Mouse (Mus musculus): ENCODE data around the gene Prps1l1. TPM values are rescaled to one million over a fixed set of nuclear protein-coding genes. Genes with fewer than 3 reads are reported as not detected.

Gene Prps1l1
- polyA plus RNA-seq, 1 experiment from 2014 or later = not detected

- TF ChIP-seq CTCF (IDR thresholded peaks at IDR 0.05) = no peak
- TF ChIP-seq EP300 (IDR thresholded peaks at IDR 0.05) = no peak
- H3K27ac ChIP-seq (ENCODE audit: low read length) = no peak overlapping the region
- no peak overlapping the region for H3K4me3 ChIP-seq (ENCODE audit: low read depth, low read length)
- no peak for DNase-seq (ENCODE audit: low spot score)
- H3K27me3 ChIP-seq (replicated peaks; ENCODE audit: insufficient read depth, low read length) = no peaks in the 10 kb centered on the region
- no peaks in the 10 kb centered on the region for H3K36me3 ChIP-seq (ENCODE audit: insufficient read depth, low read length)
- ATAC-seq = no peak
- no peak overlapping the region for H3K9ac ChIP-seq (replicated peaks; ENCODE audit: low read depth)
- no peaks in the 10 kb centered on the region for H3K9me3 ChIP-seq (ENCODE audit: low read length)
- no peak overlapping the region for H3K4me2 ChIP-seq (replicated peaks; ENCODE audit: low read depth, low read length)
- no peaks in the 10 kb centered on the region for H3K4me1 ChIP-seq (ENCODE audit: insufficient read depth, low read depth, low read length)
- 91% methylated on average over 1 of the region's 1 CpGs for WGBS
Measured at GRCm38 (mm10) chr12:35007851-35008250, 23.3 kb downstream of the Prps1l1 start.

DNA sequence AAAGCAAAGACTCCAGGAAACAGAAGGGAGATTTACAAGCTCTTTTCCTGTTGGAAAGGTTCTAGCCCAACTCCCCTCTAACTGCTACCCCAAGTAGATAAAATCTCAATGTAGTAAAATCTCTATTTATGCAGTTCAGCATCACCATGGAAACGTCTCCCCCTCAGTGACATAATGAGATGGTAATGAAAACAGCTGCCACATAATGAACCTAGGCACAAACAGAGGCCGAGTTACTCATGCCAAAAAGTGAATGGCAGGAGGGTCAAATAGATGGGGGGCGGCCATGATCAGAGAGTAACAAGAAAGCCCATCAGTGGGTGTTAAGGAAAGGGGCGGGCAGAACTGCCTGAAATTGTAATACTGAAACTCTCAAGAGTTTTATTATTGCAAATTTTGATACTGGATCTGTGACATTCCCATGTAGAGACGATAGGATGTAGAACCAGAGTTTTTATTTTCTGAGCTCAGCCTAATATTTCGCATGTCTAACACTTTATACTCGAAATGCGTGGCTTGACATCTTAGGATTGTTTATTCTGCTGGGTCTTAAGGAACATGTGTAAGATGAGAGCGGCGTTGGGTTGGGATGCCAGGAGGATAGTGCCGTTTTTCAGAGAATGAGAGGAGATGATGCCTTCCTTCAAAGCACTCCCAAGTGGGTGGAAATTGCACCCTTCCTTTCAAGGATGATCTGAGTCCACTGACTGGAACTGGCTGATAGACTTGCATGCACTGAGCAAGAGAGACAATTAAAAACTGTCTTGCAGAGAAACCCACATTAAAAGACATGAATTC, 24.0 kb downstream of the Prps1l1 start:
- no peak overlapping the region for H3K9ac ChIP-seq (replicated peaks; ENCODE audit: low read depth)
- TF ChIP-seq CTCF (IDR thresholded peaks at IDR 0.05) (no peak), EP300 (IDR thresholded peaks at IDR 0.05) (no peak)
- no peaks in the 10 kb centered on the region for H3K36me3 ChIP-seq (ENCODE audit: insufficient read depth, low read length)
- no peak overlapping the region for H3K4me3 ChIP-seq (ENCODE audit: low read depth, low read length)
- no peaks in the 10 kb centered on the region for H3K27me3 ChIP-seq (replicated peaks; ENCODE audit: insufficient read depth, low read length)
- WGBS = 48% methylated on average over 11 of the region's 11 CpGs
- DNase-seq (ENCODE audit: low spot score) (no peak), ATAC-seq (no peak)
- H3K4me2 ChIP-seq (replicated peaks; ENCODE audit: low read depth, low read length) = no peak overlapping the region
- H3K9me3 ChIP-seq (ENCODE audit: low read length) = no peaks in the 10 kb centered on the region
- H3K4me1 ChIP-seq (ENCODE audit: insufficient read depth, low read depth, low read length) = no peaks in the 10 kb centered on the region
- H3K27ac ChIP-seq (ENCODE audit: low read length) = no peak overlapping the region

- no peak overlapping the region for H3K4me3 ChIP-seq (ENCODE audit: low read depth, low read length)
- peak; percentile 25 for DNase-seq (ENCODE audit: low spot score)
- H3K9ac ChIP-seq (replicated peaks; ENCODE audit: low read depth) = no peak overlapping the region
- H3K27me3 ChIP-seq (replicated peaks; ENCODE audit: insufficient read depth, low read length) = no peaks in the 10 kb centered on the region
- H3K36me3 ChIP-seq (ENCODE audit: insufficient read depth, low read length) = no peaks in the 10 kb centered on the region
- no peak overlapping the region for H3K27ac ChIP-seq (ENCODE audit: low read length)
- TF ChIP-seq CTCF (IDR thresholded peaks at IDR 0.05) = no peak
- TF ChIP-seq EP300 (IDR thresholded peaks at IDR 0.05) = no peak
- no peaks in the 10 kb centered on the region for H3K4me1 ChIP-seq (ENCODE audit: insufficient read depth, low read depth, low read length)
- no peak overlapping the region for H3K4me2 ChIP-seq (replicated peaks; ENCODE audit: low read depth, low read length)
- no peaks in the 10 kb centered on the region for H3K9me3 ChIP-seq (ENCODE audit: low read length)
- 70% methylated on average over 1 of the region's 1 CpGs for WGBS
- ATAC-seq = no peak
Measured at GRCm38 (mm10) chr12:35011462-35011861, 26.9 kb downstream of the Prps1l1 start.

DNA sequence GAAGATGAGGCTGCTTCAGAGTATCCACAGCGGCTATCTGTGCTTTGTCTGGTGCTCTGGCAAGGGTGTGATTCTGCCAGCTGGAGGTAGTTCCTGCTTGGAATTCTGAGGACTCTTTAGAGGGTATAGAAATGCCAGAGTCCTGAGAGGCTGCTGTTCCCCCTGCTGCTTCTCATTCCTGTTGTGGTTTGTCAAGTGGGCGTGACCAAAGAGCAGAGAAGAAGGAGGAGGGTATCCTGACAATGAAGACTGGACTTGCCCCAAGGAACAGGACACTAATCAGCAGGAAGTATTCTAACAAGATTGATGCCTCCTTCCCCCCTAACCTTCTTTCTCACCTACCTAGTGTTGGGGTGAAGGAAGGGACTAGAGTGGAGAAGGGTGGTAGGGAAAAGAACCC, 29.4 kb downstream of the Prps1l1 start:
- no peaks in the 10 kb centered on the region for H3K36me3 ChIP-seq (ENCODE audit: insufficient read depth, low read length)
- H3K27me3 ChIP-seq (replicated peaks; ENCODE audit: insufficient read depth, low read length) = no peaks in the 10 kb centered on the region
- no peak overlapping the region for H3K4me3 ChIP-seq (ENCODE audit: low read depth, low read length)
- H3K4me2 ChIP-seq (replicated peaks; ENCODE audit: low read depth, low read length) = no peak overlapping the region
- TF ChIP-seq CTCF (IDR thresholded peaks at IDR 0.05) = no peak
- H3K27ac ChIP-seq (ENCODE audit: low read length) = no peak overlapping the region
- H3K4me1 ChIP-seq (ENCODE audit: insufficient read depth, low read depth, low read length) = no peaks in the 10 kb centered on the region
- no peak for DNase-seq (ENCODE audit: low spot score)
- ATAC-seq = no peak
- no peaks in the 10 kb centered on the region for H3K9me3 ChIP-seq (ENCODE audit: low read length)
- no peak overlapping the region for H3K9ac ChIP-seq (replicated peaks; ENCODE audit: low read depth)
- WGBS = 53% methylated on average over 2 of the region's 2 CpGs

- peak; percentile 65 for TF ChIP-seq CTCF (IDR thresholded peaks at IDR 0.05)
- no peak for TF ChIP-seq EP300 (IDR thresholded peaks at IDR 0.05)
- Histone ChIP-seq H3K4me2 (replicated peaks; ENCODE audit: low read depth, low read length) (no peak overlapping the region), H3K4me1 (ENCODE audit: insufficient read depth, low read depth, low read length) (no peaks in the 10 kb centered on the region), H3K4me3 (ENCODE audit: low read depth, low read length) (no peak overlapping the region), H3K36me3 (ENCODE audit: insufficient read depth, low read length) (no peaks in the 10 kb centered on the region), H3K27ac (ENCODE audit: low read length) (no peak overlapping the region), H3K9ac (replicated peaks; ENCODE audit: low read depth) (no peak overlapping the region), H3K9me3 (ENCODE audit: low read length) (no peaks in the 10 kb centered on the region), H3K27me3 (replicated peaks; ENCODE audit: insufficient read depth, low read length) (no peaks in the 10 kb centered on the region)
- no peak for ATAC-seq
- peak; percentile 48 for DNase-seq (ENCODE audit: low spot score)
- WGBS = 46% methylated on average over 3 of the region's 3 CpGs
Measured at GRCm38 (mm10) chr12:35016056-35016455, 31.5 kb downstream of the Prps1l1 start.

GRCm38 (mm10) chr12:35016481-35017250, 32.1 kb downstream of the Prps1l1 start:
- 71% methylated on average over 9 of the region's 9 CpGs for WGBS
- Histone ChIP-seq H3K4me3 (ENCODE audit: low read depth, low read length) (no peak overlapping the region), H3K36me3 (ENCODE audit: insufficient read depth, low read length) (no peaks in the 10 kb centered on the region), H3K27me3 (replicated peaks; ENCODE audit: insufficient read depth, low read length) (no peaks in the 10 kb centered on the region), H3K9ac (replicated peaks; ENCODE audit: low read depth) (no peak overlapping the region), H3K4me2 (replicated peaks; ENCODE audit: low read depth, low read length) (no peak overlapping the region), H3K27ac (ENCODE audit: low read length) (no peak overlapping the region), H3K9me3 (ENCODE audit: low read length) (no peaks in the 10 kb centered on the region), H3K4me1 (ENCODE audit: insufficient read depth, low read depth, low read length) (no peaks in the 10 kb centered on the region)
- TF ChIP-seq EP300 (IDR thresholded peaks at IDR 0.05) = no peak
- no peak for TF ChIP-seq CTCF (IDR thresholded peaks at IDR 0.05)
- no peak for DNase-seq (ENCODE audit: low spot score)
- ATAC-seq = no peak
